Mouse (Mus musculus) C2C12 (cell line): ENCODE results near the gene Uqcr10.

ENCODE experiments used
- CEBPB ChIP-seq: IDR thresholded peaks from one replicate; pipeline ENCODE4 v1.6.1; 2011; ENCODE audit warnings: low read depth, mild to moderate bottlenecking, control low read depth, moderate library complexity
- CTCF ChIP-seq: IDR thresholded peaks from one replicate; pipeline ENCODE4 v1.5.1; 2011; ENCODE audit not compliant: control insufficient read depth, insufficient read depth, insufficient read length
- FOSL1 ChIP-seq: IDR thresholded peaks from one replicate; pipeline ENCODE4 v1.8.0; 2011; ENCODE audit warnings: mild to moderate bottlenecking, low read length; ENCODE audit not compliant: poor library complexity, insufficient read depth, severe bottlenecking
- MAX ChIP-seq: IDR thresholded peaks from one replicate; pipeline ENCODE4 v1.6.1; 2011; ENCODE audit warnings: mild to moderate bottlenecking, control low read depth
- MYOD1 ChIP-seq: IDR thresholded peaks from one replicate; pipeline ENCODE4 v1.6.1; 2011; ENCODE audit warnings: low read depth; ENCODE audit not compliant: control insufficient read depth, insufficient read length
- MYOG ChIP-seq: IDR thresholded peaks from one replicate; pipeline ENCODE4 v1.6.1; 2011; ENCODE audit not compliant: control insufficient read depth, insufficient read length; ENCODE audit errors: extremely low read depth
- USF1 ChIP-seq: IDR thresholded peaks from one replicate; pipeline ENCODE4 v1.6.1; 2011; ENCODE audit warnings: low read depth, mild to moderate bottlenecking, control low read depth, moderate library complexity

DNA sequence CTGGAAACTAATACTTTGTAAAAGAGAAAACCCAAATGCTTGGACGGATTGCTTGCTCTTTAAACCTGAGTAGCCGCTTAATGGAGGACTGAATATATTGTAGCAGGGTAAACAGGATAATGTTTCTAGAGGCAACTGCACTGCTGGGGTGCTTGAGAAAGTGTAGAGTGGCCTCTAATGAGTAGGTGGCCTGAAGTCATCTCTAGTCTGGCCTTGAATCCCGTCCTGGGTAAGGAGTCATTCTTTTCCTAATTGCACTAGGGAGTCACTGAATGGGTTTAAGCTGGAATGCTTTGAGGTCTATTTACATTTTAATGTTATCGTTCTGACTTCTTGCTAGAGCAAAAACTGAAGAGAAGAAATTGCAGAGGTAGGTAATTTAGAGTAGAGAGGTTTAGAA is 1.0 kb upstream of the Uqcr10 start:
- TF ChIP-seq CEBPB, result no peak
- TF ChIP-seq USF1, result no peak
- no peak for TF ChIP-seq CTCF
- TF ChIP-seq FOSL1, result no peak
- no peak for TF ChIP-seq MYOD1
- TF ChIP-seq MAX, result no peak
- TF ChIP-seq MYOG, result no peak
